Mouse (Mus musculus) heart, adult 18-20 months (tissue): ENCODE data around the gene Dazap2. TPM values are rescaled to one million over a fixed set of nuclear protein-coding genes. Genes with fewer than 3 reads are reported as not detected.

Source experiments
- DNase-seq, 2 experiments: peaks; one replicate each; pipeline ENCODE4 v3.0.0; 2021 to 2022; ENCODE audit warnings: mixed read lengths in 1 of 2
- long read RNA-seq, 2 experiments: library from polyadenylated mRNA; stranded (forward); transcript quantifications; one replicate each; pipeline ENCODE4 v2.0.0; 2021
- total RNA-seq, 2 experiments: library from RNA; stranded (reverse); gene quantifications; 2 replicates each; pipeline ENCODE4 v1.2.3; 2021

The Dazap2 gene
- total RNA-seq, result 100 to 1,000 TPM; 152 to 194 TPM
- long read RNA-seq, experiment 1, transcript Dazap2-201 (4 exons, 2,135 nt), result major isoform, 150 of 193 reads
- long read RNA-seq, experiment 1, partial matches to known transcripts, result 18 of 193 reads
- long read RNA-seq, experiment 1, other reads (novel, unspliced or antisense), result 25 of 193 reads
- long read RNA-seq, experiment 2, transcript Dazap2-201 (4 exons, 2,135 nt), result major isoform, 66 of 99 reads
- long read RNA-seq, experiment 2, partial matches to known transcripts, result 7 of 99 reads
- long read RNA-seq, experiment 2, other reads (novel, unspliced or antisense), result 23 of 99 reads

GRCm38 (mm10) chr15:100614996-100615824 lies at the start of gene Dazap2:
TSS of gene Dazap2 (plus strand) at chr15:100615349.
- DNase-seq, result peak; percentile 98

DNA sequence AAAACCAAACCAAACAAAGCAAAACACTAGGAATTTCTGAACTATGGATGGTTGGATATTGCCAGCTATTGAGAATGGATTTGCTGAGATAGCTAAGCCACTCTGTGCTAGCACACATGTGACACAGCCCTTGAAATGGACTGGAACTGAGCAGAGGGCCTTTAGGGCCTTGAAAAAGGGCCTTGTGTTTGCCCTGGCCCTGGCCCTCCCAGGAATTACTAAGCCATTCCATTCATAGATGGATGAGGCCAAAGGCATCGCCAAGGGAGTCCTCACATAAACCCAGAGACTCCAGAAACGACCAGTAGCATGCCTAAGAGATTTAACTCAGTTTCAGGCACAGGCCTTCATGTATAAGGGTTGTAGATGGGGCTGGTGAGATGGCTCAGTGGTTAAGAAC lies 48.6 kb upstream of the Dazap2 start:
- no peak for DNase-seq

GRCm38 (mm10) chr15:100569239-100569638 lies 45.9 kb upstream of the Dazap2 start:
- DNase-seq, result no peak

- DNase-seq, result peak in 1 of 2 experiments; percentile 13
Measured at GRCm38 (mm10) chr15:100573946-100574345, 41.2 kb upstream of the Dazap2 start.

DNA sequence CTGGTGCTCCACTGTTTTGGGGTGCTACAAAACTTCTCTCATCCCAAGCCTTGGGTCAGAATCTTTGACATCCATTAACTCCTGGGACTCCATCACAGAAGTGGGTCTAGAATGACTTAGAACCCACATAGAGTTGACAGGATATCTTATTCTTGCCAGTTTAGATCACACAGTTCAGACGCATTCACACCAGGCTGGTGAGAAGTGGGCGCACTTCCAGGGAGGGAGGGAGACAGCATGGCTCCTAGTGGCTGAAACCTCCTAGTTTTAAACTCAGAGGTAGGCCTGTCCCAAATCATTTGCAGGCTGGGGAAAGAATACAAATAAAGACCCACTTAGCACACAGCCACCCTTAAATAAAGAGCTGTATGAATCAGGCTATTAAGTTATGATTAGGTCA lies 40.8 kb upstream of the Dazap2 start:
- DNase-seq, result peak in 1 of 2 experiments; percentile 20

- DNase-seq, result no peak
Measured at GRCm38 (mm10) chr15:100575366-100575765, 39.8 kb upstream of the Dazap2 start.

- no peak for DNase-seq
Measured at GRCm38 (mm10) chr15:100576392-100576791, 38.8 kb upstream of the Dazap2 start.

- DNase-seq, result no peak
Measured at GRCm38 (mm10) chr15:100576810-100577209, 38.3 kb upstream of the Dazap2 start.

GRCm38 (mm10) chr15:100577972-100578371 lies 37.2 kb upstream of the Dazap2 start:
- DNase-seq, result no peak

DNA sequence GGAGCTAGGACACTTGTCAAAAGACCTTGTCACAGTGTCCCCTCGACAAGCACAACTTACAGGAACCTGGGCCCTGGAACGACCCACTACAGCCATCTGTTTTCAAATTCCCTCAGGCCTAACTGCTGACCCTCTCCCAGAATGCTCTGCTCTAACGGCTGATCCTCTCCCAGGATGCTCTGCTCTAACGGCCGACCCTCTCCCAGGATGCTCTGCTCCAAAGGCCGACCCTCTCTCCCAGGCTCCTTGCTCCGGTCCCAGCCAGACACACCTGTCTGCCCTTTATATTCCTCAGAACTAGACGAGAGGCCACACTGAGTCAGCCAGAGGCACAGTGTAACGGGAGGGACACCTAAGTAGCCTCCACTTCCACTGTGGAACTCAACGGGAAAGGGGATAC lies 35.0 kb upstream of the Dazap2 start:
- no peak for DNase-seq

GRCm38 (mm10) chr15:100585931-100586330 lies 29.2 kb upstream of the Dazap2 start:
- no peak for DNase-seq

GRCm38 (mm10) chr15:100587166-100587565 lies 28.0 kb upstream of the Dazap2 start:
- DNase-seq, result no peak

- no peak for DNase-seq
Measured at GRCm38 (mm10) chr15:100588297-100588696, 26.9 kb upstream of the Dazap2 start.

DNA sequence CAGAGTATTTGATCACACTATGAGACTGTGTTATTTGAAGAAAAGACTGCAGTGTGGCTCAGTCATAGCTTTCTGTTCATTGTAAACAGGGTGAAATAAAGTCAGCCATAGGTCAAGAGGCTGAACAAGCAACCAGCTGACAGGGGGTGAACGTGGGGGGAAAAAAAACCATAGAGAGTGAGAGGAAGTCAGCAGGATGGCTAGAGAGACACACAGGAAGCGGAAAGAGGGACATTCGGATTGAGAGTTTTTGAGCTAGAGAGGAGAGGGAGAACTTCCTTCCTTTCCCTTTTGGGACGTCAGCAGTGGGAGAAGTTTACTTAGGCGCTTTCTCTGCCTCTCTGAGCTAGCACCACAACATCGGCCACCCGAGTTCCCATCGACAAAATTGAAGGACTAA lies 24.7 kb upstream of the Dazap2 start:
- DNase-seq, result peak in 1 of 2 experiments; percentile 26

- DNase-seq, result no peak
Measured at GRCm38 (mm10) chr15:100592817-100593216, 22.3 kb upstream of the Dazap2 start.

GRCm38 (mm10) chr15:100598287-100598882 lies 16.8 kb upstream of the Dazap2 start:
- no peak for DNase-seq

- peak; percentile 65 to 70 for DNase-seq
Measured at GRCm38 (mm10) chr15:100598883-100599275, 16.3 kb upstream of the Dazap2 start.

DNA sequence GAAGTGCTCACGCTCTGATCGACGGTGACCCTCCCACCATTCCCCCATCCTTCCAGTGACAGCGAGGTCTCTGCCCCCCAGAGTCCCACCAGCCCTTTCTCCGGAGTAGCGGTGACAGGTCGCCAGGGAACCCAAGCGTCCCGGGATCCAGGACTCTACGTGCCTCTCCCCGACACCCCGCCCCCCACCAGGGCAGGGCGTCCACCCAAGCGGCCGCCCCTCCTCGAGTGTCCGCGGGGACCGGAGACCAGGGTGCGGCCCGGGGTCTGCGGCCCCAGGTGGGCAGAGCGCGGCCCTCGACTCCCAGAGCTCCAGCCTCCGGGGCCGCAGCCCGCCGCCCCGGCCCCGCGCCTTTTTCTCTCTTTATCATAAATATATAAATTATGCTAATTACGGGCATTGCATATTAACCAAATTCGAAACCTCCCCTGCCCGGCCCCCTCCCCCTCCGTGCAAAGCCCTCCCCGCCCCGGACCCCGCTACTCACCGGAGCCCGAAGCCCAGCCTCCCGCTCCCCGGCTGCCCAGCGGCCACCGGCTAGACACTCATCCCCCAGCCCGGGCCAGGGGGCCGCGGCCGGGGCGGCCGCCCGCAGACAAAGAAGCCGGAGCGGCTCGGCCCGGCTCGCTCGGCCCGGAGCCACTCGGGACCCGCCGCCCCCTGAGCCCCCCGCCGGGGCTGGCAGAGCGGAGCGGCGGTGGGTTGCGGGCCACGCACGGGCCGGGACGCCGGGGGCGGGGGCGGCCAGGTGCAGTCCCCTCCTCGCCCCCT lies 15.7 kb upstream of the Dazap2 start, which contains the start of gene Pou6f1:
Gene Pou6f1, minus strand, starts transcription at position 709 of the 771 bp plus-strand sequence.
- peak; percentile 61 to 74 for DNase-seq

DNA sequence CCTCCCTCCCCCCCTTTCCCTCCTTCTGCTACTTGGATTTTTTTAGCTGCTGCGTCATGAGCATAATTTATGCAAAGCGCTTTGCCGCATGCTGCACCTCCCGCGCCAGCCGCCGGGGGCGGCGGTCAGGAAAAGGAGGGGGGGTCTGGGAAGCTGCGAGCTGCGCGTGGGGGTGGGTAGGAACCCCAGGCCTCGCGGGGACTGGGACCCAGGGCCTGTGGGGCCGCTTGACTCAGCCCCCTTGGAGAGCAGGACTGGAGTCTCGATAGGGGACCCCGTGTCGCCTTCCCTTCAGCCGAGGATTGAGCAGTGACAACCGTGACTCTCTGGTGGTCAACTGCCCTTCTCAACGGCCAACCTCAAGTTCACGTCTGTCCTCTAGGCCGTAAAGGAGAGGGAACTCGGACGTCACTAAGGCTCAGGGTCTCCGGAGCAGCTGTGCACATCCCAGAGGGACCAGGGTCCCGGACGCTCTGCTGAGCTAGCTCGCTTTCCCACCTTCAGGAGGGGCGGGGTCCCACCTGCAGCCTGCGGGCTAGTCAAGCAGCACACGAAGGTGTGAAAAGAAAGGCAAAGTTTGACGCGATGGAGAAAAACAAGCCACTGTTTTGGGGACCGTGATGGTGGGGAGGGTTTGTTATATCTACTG lies 15.0 kb upstream of the Dazap2 start:
- peak; percentile 81 to 85 for DNase-seq

DNA sequence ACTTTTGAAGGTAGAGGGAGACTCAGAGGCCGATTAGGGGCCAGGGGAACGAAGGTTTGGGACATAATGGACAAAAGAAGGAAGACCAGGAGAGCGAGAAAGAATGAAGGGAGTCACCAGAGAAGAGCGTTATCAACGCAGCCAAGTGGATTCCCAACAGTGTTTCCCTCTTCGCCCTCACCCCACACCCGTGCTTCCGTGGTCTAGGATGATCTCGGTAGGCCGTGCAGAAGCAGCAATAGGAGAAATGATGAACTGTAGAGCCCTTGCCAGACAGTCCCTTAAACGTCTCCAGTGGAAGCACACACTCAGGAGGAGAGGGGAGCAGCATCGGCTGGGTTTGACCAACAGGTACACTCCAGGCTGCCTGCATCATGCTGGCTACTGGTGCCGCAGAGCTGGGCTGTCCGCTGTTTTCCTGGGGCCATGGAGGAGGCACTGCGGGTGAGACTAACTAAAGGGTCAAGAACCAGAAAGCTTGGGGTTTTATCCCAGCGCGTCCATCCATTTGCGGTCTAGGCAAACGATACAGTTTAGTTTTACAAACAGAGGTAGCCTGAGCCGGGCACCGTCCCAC lies 14.4 kb upstream of the Dazap2 start:
- DNase-seq, result no peak

GRCm38 (mm10) chr15:100601669-100602068 lies 13.5 kb upstream of the Dazap2 start:
- DNase-seq, result no peak
